ENCODE assay signal across 21 mouse cellular contexts in genomic region chr6:34664291-34664690, GRCm38 (mm10).
A peak's percentile ranks its signal among the peaks of the same experiment; 100 is the strongest.
DNase-seq lines count a peak whose midpoint lies in the region; ATAC-seq and TF ChIP-seq lines count a peak whose summit lies in the region.
"Had no signal": no experiment of that assay in that cellular context is flagged by ENCODE, and none has a peak within 500 bp of the region (broad histone marks: within the 10 kb centered on the region; RNA-seq: fewer than 3 reads in every experiment).

No protein-coding gene starts in this region.

- no peak overlapping the region for H3K9ac ChIP-seq in lung, embryonic 15.5 days
- H3K9ac ChIP-seq in lung, postnatal 0 days (replicated peaks; ENCODE audit: low read depth), result no peak overlapping the region
- H3K9ac ChIP-seq: embryonic facial prominence, embryonic 12.5 days; heart, embryonic 15.5 days; liver, embryonic 15.5 days had no signal

- H3K4me3 ChIP-seq in gastrocnemius, adult 2 months, result no peak overlapping the region
- no peak overlapping the region for H3K4me3 ChIP-seq in lung, embryonic 15.5 days
- H3K4me3 ChIP-seq in lung, postnatal 0 days (ENCODE audit: low read depth, low read length), result no peak overlapping the region
- no peak overlapping the region for H3K4me3 ChIP-seq in forebrain, embryonic 10.5 days
- H3K4me3 ChIP-seq: embryonic facial prominence, embryonic 12.5 days; heart, embryonic 15.5 days; hindbrain, embryonic 10.5 days; liver, embryonic 15.5 days had no signal

- no peak for TF ChIP-seq EP300 in lung, postnatal 0 days (IDR thresholded peaks at IDR 0.05)

- H3K4me2 ChIP-seq in lung, embryonic 15.5 days, result no peak overlapping the region
- no peak overlapping the region for H3K4me2 ChIP-seq in lung, postnatal 0 days (replicated peaks; ENCODE audit: low read depth, low read length)
- H3K4me2 ChIP-seq: embryonic facial prominence, embryonic 12.5 days; heart, embryonic 15.5 days; liver, embryonic 15.5 days had no signal

- TF ChIP-seq CTCF in gastrocnemius, adult 2 months (IDR thresholded peaks at IDR 0.05), result no peak
- TF ChIP-seq CTCF in lung, postnatal 0 days (IDR thresholded peaks at IDR 0.05), result no peak

- intact Hi-C loops in gastrocnemius, adult 2 months (cut with DNase I), result no loop called here

- H3K4me1 ChIP-seq in lung, embryonic 15.5 days, result peaks cover 26% of the 10 kb centered on the region
- H3K4me1 ChIP-seq in lung, postnatal 0 days (ENCODE audit: insufficient read depth, low read depth, low read length), result no peaks in the 10 kb centered on the region
- H3K4me1 ChIP-seq in forebrain, embryonic 10.5 days, result peaks cover 5% of the 10 kb centered on the region
- H3K4me1 ChIP-seq: liver, embryonic 15.5 days had no signal

- 47% methylated on average over 4 of the region's 4 CpGs for WGBS in lung, embryonic 15.5 days
- WGBS in lung, postnatal 0 days, result 44% methylated on average over 4 of the region's 4 CpGs
- 90% methylated on average over 4 of the region's 4 CpGs for WGBS in forebrain, embryonic 10.5 days

- DNase-seq in gastrocnemius, adult 2 months, result no peak
- DNase-seq in gastrocnemius, postnatal 25 days, result no peak
- no peak for DNase-seq in lung, postnatal 0 days (ENCODE audit: low spot score)
- peak; percentile 77 to 89 for DNase-seq in cerebellum, postnatal 14 days
- DNase-seq in forebrain, embryonic 10.5 days (ENCODE audit: extremely low spot score, low spot score), result no peak
- no peak for DNase-seq in kidney, postnatal 4 days
- no peak for DNase-seq in gastrocnemius, postnatal 4 days (ENCODE audit: low spot score in 2 of 2)
- DNase-seq: adrenal gland, postnatal 10 days; kidney, adult 11 months; kidney, postnatal 10 days; lung, postnatal 36 days; right cerebral cortex, postnatal 4 days; thymus, adult 2 months had no signal

- ATAC-seq in lung, embryonic 15.5 days (ENCODE audit: borderline replicate concordance, extremely low read depth, low FRiP score, low TSS enrichment), result 0 out of 2 replicates have a peak, but pooled peaks have one; percentile 35
- no peak for ATAC-seq in lung, postnatal 0 days
- ATAC-seq: activated CD4-positive, CD25-positive, alpha-beta regulatory T cell, adult 4 months; forebrain, embryonic 16.5 days had no signal

- H3K27ac ChIP-seq in gastrocnemius, adult 2 months, result peak overlapping the region; percentile 17; the same call in 1 of the 2 replicates
- H3K27ac ChIP-seq in lung, embryonic 15.5 days, result peak overlapping the region; percentile 26; the same call in 1 of the 2 replicates
- no peak overlapping the region for H3K27ac ChIP-seq in lung, postnatal 0 days (ENCODE audit: low read length)
- H3K27ac ChIP-seq in forebrain, embryonic 10.5 days, result no peak overlapping the region
- H3K27ac ChIP-seq: embryonic facial prominence, embryonic 12.5 days; heart, embryonic 15.5 days; hindbrain, embryonic 10.5 days; liver, embryonic 15.5 days had no signal

- H3K36me3 ChIP-seq in lung, embryonic 15.5 days, result no peaks in the 10 kb centered on the region
- no peaks in the 10 kb centered on the region for H3K36me3 ChIP-seq in lung, postnatal 0 days (ENCODE audit: insufficient read depth, low read length)
- no peaks in the 10 kb centered on the region for H3K36me3 ChIP-seq in forebrain, embryonic 10.5 days (replicated peaks)
- H3K36me3 ChIP-seq: G1E; hindbrain, embryonic 10.5 days; liver, embryonic 15.5 days had no signal

- H3K27me3 ChIP-seq in lung, embryonic 15.5 days, result no peaks in the 10 kb centered on the region
- H3K27me3 ChIP-seq in lung, postnatal 0 days (replicated peaks; ENCODE audit: insufficient read depth, low read length), result no peaks in the 10 kb centered on the region
- no peaks in the 10 kb centered on the region for H3K27me3 ChIP-seq in forebrain, embryonic 10.5 days (ENCODE audit: poor library complexity, severe bottlenecking)
- H3K27me3 ChIP-seq: embryonic facial prominence, embryonic 12.5 days; heart, embryonic 15.5 days; liver, embryonic 15.5 days had no signal

- no peaks in the 10 kb centered on the region for H3K9me3 ChIP-seq in lung, embryonic 15.5 days
- no peaks in the 10 kb centered on the region for H3K9me3 ChIP-seq in lung, postnatal 0 days (ENCODE audit: low read length)
- no peaks in the 10 kb centered on the region for H3K9me3 ChIP-seq in forebrain, embryonic 10.5 days
- H3K9me3 ChIP-seq: embryonic facial prominence, embryonic 12.5 days; G1E; heart, embryonic 15.5 days; hindbrain, embryonic 10.5 days; liver, embryonic 15.5 days had no signal

Comparison
In these comparisons a context has a peak if more than half of its experiments do, and no peak if none do; other contexts are left out.
1. H3K27ac ChIP-seq: peak in gastrocnemius, adult 2 months (single experiment) and lung, embryonic 15.5 days (single experiment); none in lung, postnatal 0 days (single experiment) and forebrain, embryonic 10.5 days (single experiment).
2. DNase-seq: peak in cerebellum, postnatal 14 days (2 of 2); none in gastrocnemius, adult 2 months (single experiment), gastrocnemius, postnatal 25 days (single experiment), lung, postnatal 0 days (single experiment), forebrain, embryonic 10.5 days (single experiment), kidney, postnatal 4 days (0 of 2) and gastrocnemius, postnatal 4 days (0 of 2).